Mouse (Mus musculus): ENCODE data around the gene Bsg. TPM values are rescaled to one million over a fixed set of nuclear protein-coding genes. Genes with fewer than 3 reads are reported as not detected.

Gene Bsg
- total RNA-seq, 1 experiment = 858 TPM

DNA sequence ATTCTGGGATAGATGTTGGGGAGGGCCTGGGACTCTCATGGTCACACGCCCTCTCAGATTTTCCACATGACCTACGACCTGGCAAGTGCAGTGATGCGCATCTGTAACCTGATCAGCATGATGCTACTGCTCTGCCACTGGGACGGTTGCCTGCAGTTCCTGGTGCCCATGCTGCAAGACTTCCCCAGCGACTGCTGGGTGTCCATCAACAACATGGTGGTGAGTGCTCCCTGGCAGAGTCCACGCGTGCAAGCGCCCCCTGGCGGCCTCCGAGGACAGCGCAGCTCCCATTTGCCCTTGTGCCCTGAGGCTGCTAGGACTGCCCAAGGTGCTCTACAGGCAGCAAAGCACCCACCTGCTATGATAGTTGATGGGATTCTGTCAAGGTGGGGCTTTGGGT, 21.8 kb downstream of the Bsg start:
- no peak overlapping the region for H3K27ac ChIP-seq (ENCODE audit: insufficient read depth, low read depth, low read length, poor library complexity, severe bottlenecking)
- TF ChIP-seq ZC3H11A (IDR thresholded peaks at IDR 0.05; ENCODE audit: borderline replicate concordance, low read depth, low read length) = no peak
- TF ChIP-seq CHD2 (IDR thresholded peaks at IDR 0.05; ENCODE audit: low read depth, low read length) = no peak
- TF ChIP-seq ZNF384 (IDR thresholded peaks at IDR 0.05; ENCODE audit: low read depth, low read length) = no peak
- no peak for TF ChIP-seq MAFK (IDR thresholded peaks at IDR 0.05; ENCODE audit: insufficient read depth, low read depth, low read length)
- TF ChIP-seq HCFC1 (IDR thresholded peaks at IDR 0.05; ENCODE audit: borderline replicate concordance, insufficient read depth, low read length) = no peak
- no peak overlapping the region for H3K4me3 ChIP-seq (ENCODE audit: insufficient read depth in 1 of 2, low read depth in 1 of 2, low read length in 2 of 2, poor library complexity in 1 of 2, severe bottlenecking in 1 of 2)
- H3K9ac ChIP-seq (ENCODE audit: insufficient read depth, low read depth, low read length, poor library complexity, severe bottlenecking) = no peak overlapping the region
- no peaks in the 10 kb centered on the region for H3K9me3 ChIP-seq (ENCODE audit: control insufficient read depth, insufficient read depth, low read depth, low read length)
- DNase-seq (ENCODE audit: low read depth, low spot score) = no peak
- peaks cover 0 to 8% of the 10 kb centered on the region in 2 experiments; a peak in 1 of 4 replicates for H3K4me1 ChIP-seq (ENCODE audit: control insufficient read depth in 2 of 2, insufficient read depth in 2 of 2, low read length in 2 of 2, poor library complexity in 1 of 2)
- in situ Hi-C loops (cut with MboI; ENCODE audit: low sequenced_read_pairs in 2 of 2, unreplicated experiment in 2 of 2) = no loop called here
- no peaks in the 10 kb centered on the region for H3K36me3 ChIP-seq (ENCODE audit: control insufficient read depth, insufficient read depth, low read length, poor library complexity, severe bottlenecking)

DNA sequence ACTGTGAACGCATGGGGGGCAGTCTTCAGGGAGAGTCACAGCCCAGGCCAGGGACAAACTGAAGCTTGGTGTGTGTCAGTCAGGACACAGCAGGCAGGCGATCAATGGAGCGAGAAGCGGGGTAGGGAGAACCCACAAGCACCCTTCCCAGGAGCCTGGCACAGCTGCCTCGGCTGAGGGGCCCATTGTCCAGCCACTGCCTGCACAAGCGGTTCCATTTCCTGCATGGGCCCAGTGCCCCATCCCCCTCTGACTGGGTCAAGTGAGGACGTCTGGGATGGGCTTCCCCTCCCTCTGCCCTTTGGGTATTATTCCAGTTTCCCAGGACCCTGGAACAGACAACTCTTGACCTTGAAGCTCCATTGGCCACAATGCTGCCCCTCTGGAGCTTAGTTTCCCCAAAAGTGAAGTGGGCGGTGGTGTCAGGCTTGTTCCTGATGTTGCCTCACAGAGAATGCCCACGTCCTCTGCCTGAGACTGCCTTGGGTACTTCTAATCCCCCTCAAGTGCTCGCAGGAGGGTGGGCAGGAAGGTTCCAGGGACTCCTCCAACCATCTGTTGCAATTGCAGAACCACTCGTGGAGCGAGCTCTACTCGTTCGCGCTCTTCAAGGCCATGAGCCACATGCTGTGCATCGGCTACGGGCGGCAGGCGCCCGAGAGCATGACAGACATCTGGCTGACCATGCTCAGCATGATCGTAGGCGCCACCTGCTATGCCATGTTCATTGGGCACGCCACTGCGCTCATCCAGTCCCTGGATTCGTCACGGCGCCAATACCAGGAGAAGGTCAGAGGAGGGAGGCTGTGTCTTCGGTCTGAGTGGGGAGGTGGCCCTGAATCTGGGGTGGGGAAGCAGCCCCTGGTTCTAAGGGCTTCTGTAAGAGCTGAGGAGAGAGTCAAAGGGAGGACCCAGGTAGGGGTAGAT, 24.3 kb downstream of the Bsg start:
- no peak for DNase-seq (ENCODE audit: low read depth, low spot score)
- Histone ChIP-seq H3K36me3 (ENCODE audit: control insufficient read depth, insufficient read depth, low read length, poor library complexity, severe bottlenecking) (no peaks in the 10 kb centered on the region; the same call in 1 of the 2 replicates), H3K4me3 (ENCODE audit: insufficient read depth in 1 of 2, low read depth in 1 of 2, low read length in 2 of 2, poor library complexity in 1 of 2, severe bottlenecking in 1 of 2) (no peak overlapping the region), H3K27ac (ENCODE audit: insufficient read depth, low read depth, low read length, poor library complexity, severe bottlenecking) (no peak overlapping the region), H3K9me3 (ENCODE audit: control insufficient read depth, insufficient read depth, low read depth, low read length) (no peaks in the 10 kb centered on the region), H3K4me1 (ENCODE audit: control insufficient read depth in 2 of 2, insufficient read depth in 2 of 2, low read length in 2 of 2, poor library complexity in 1 of 2) (peaks cover 0 to 7% of the 10 kb centered on the region in 2 experiments; a peak in 1 of 4 replicates), H3K9ac (ENCODE audit: insufficient read depth, low read depth, low read length, poor library complexity, severe bottlenecking) (no peak overlapping the region)
- in situ Hi-C loops (cut with MboI; ENCODE audit: low sequenced_read_pairs in 2 of 2, unreplicated experiment in 2 of 2) = no loop called here
- TF ChIP-seq MAFK (IDR thresholded peaks at IDR 0.05; ENCODE audit: insufficient read depth, low read depth, low read length) = no peak
- no peak for TF ChIP-seq HCFC1 (IDR thresholded peaks at IDR 0.05; ENCODE audit: borderline replicate concordance, insufficient read depth, low read length)
- no peak for TF ChIP-seq ZNF384 (IDR thresholded peaks at IDR 0.05; ENCODE audit: low read depth, low read length)
- TF ChIP-seq ZC3H11A (IDR thresholded peaks at IDR 0.05; ENCODE audit: borderline replicate concordance, low read depth, low read length) = no peak
- no peak for TF ChIP-seq CHD2 (IDR thresholded peaks at IDR 0.05; ENCODE audit: low read depth, low read length)

DNA sequence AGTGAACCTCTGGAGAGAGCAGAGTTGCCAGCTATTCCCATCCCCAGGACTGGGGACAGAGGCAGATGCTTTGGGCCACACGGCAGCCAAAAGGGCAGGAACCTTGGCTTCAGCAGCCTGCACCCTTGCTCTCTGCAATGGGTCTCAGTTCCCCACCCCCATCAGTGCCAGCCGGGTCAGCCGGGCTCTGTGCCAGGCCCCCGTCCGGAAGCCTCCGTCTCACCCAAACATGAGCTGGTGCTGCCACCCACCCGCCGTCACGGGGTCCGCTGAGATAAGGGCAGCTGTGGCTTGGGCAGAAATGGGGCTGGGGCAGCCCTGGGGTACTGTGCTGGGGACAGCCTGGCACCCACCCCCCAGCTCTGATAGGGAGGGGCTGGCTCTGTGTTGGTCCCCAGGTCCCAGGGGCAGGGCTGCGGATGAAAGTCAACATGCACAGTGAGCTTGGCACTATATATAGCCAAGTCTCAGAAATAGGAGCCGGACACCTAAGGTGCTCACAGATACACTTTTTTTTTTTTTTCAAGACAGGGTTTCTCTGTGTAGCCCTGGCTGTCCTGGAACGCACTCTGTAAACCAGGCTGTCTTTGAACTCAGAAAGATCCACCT, 25.2 kb downstream of the Bsg start:
- in situ Hi-C loops (cut with MboI; ENCODE audit: low sequenced_read_pairs in 2 of 2, unreplicated experiment in 2 of 2) = no loop called here
- no peak for DNase-seq (ENCODE audit: low read depth, low spot score)
- H3K27ac ChIP-seq (ENCODE audit: insufficient read depth, low read depth, low read length, poor library complexity, severe bottlenecking) = no peak overlapping the region
- H3K4me1 ChIP-seq (ENCODE audit: control insufficient read depth in 2 of 2, insufficient read depth in 2 of 2, low read length in 2 of 2, poor library complexity in 1 of 2) = peaks cover 0 to 7% of the 10 kb centered on the region in 2 experiments; a peak in 1 of 4 replicates
- no peaks in the 10 kb centered on the region; the same call in 1 of the 2 replicates for H3K36me3 ChIP-seq (ENCODE audit: control insufficient read depth, insufficient read depth, low read length, poor library complexity, severe bottlenecking)
- H3K4me3 ChIP-seq (ENCODE audit: insufficient read depth in 1 of 2, low read depth in 1 of 2, low read length in 2 of 2, poor library complexity in 1 of 2, severe bottlenecking in 1 of 2) = no peak overlapping the region
- no peak overlapping the region for H3K9ac ChIP-seq (ENCODE audit: insufficient read depth, low read depth, low read length, poor library complexity, severe bottlenecking)
- H3K9me3 ChIP-seq (ENCODE audit: control insufficient read depth, insufficient read depth, low read depth, low read length) = no peaks in the 10 kb centered on the region
- TF ChIP-seq CHD2 (IDR thresholded peaks at IDR 0.05; ENCODE audit: low read depth, low read length) (no peak), MAFK (IDR thresholded peaks at IDR 0.05; ENCODE audit: insufficient read depth, low read depth, low read length) (no peak), HCFC1 (IDR thresholded peaks at IDR 0.05; ENCODE audit: borderline replicate concordance, insufficient read depth, low read length) (no peak), ZNF384 (IDR thresholded peaks at IDR 0.05; ENCODE audit: low read depth, low read length) (no peak)

DNA sequence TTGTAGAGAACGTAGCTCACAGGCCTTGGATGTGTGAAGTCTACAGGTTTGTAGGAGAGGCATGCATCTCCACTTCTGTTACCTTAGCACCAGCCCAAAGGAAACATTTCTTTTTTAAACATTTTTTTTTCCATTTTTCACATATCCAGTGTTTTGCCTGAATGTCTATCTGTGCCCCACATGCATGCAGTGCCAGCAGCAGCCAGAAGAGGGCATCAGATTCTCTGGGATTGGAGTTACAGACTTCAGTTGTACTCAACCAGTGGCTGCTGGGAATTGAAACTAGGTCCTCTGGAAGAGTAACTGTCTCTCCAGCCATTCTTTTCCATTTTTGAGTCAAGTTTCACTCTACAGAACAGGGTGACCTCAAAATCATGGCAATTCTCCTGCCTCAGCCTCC, 28.2 kb downstream of the Bsg start:
- Histone ChIP-seq H3K9ac (ENCODE audit: insufficient read depth, low read depth, low read length, poor library complexity, severe bottlenecking) (no peak overlapping the region), H3K36me3 (ENCODE audit: control insufficient read depth, insufficient read depth, low read length, poor library complexity, severe bottlenecking) (peaks cover 16% of the 10 kb centered on the region), H3K9me3 (ENCODE audit: control insufficient read depth, insufficient read depth, low read depth, low read length) (peaks cover 3% of the 10 kb centered on the region; the same call in 1 of the 2 replicates), H3K27ac (ENCODE audit: insufficient read depth, low read depth, low read length, poor library complexity, severe bottlenecking) (no peak overlapping the region), H3K4me1 (ENCODE audit: control insufficient read depth in 2 of 2, insufficient read depth in 2 of 2, low read length in 2 of 2, poor library complexity in 1 of 2) (peaks cover 0 to 5% of the 10 kb centered on the region in 2 experiments; a peak in 1 of 4 replicates), H3K4me3 (ENCODE audit: insufficient read depth in 1 of 2, low read depth in 1 of 2, low read length in 2 of 2, poor library complexity in 1 of 2, severe bottlenecking in 1 of 2) (no peak overlapping the region)
- in situ Hi-C loops (cut with MboI; ENCODE audit: low sequenced_read_pairs in 2 of 2, unreplicated experiment in 2 of 2) = no loop called here
- no peak for TF ChIP-seq MAFK (IDR thresholded peaks at IDR 0.05; ENCODE audit: insufficient read depth, low read depth, low read length)
- no peak for TF ChIP-seq ZC3H11A (IDR thresholded peaks at IDR 0.05; ENCODE audit: borderline replicate concordance, low read depth, low read length)
- TF ChIP-seq ZNF384 (IDR thresholded peaks at IDR 0.05; ENCODE audit: low read depth, low read length) = no peak
- TF ChIP-seq CHD2 (IDR thresholded peaks at IDR 0.05; ENCODE audit: low read depth, low read length) = no peak
- no peak for TF ChIP-seq HCFC1 (IDR thresholded peaks at IDR 0.05; ENCODE audit: borderline replicate concordance, insufficient read depth, low read length)
- DNase-seq (ENCODE audit: low read depth, low spot score) = no peak
